Mouse (Mus musculus): ENCODE measurements around the gene Pacsin2. TPM values are rescaled to one million over a fixed set of nuclear protein-coding genes. Genes with fewer than 3 reads are reported as not detected.

The Pacsin2 gene
- polyA plus RNA-seq, 1 experiment = 8.8 TPM

- no peak for TF ChIP-seq TAL1 (IDR thresholded peaks at IDR 0.05; ENCODE audit: low read length)
- no peak for TF ChIP-seq GATA1 (IDR thresholded peaks at IDR 0.05; ENCODE audit: low read length)
- H3K9me3 ChIP-seq (ENCODE audit: control insufficient read depth, low read length) = no peaks in the 10 kb centered on the region
- H3K4me3 ChIP-seq (replicated peaks) = no peak overlapping the region
- peaks cover 39% of the 10 kb centered on the region for H3K4me1 ChIP-seq (ENCODE audit: control insufficient read depth)
- H3K36me3 ChIP-seq (ENCODE audit: control insufficient read depth) = peaks cover 33% of the 10 kb centered on the region
- H3K27me3 ChIP-seq (ENCODE audit: control insufficient read depth) = no peaks in the 10 kb centered on the region
Measured at GRCm38 (mm10) chr15:83457541-83457940, 6.9 kb downstream of the Pacsin2 start.

GRCm38 (mm10) chr15:83455637-83456036 is 8.8 kb downstream of the Pacsin2 start:
- Histone ChIP-seq H3K4me1 (ENCODE audit: control insufficient read depth) (peaks cover 45% of the 10 kb centered on the region), H3K36me3 (ENCODE audit: control insufficient read depth) (peaks cover 34% of the 10 kb centered on the region), H3K9me3 (ENCODE audit: control insufficient read depth, low read length) (no peaks in the 10 kb centered on the region), H3K27me3 (ENCODE audit: control insufficient read depth) (no peaks in the 10 kb centered on the region), H3K4me3 (replicated peaks) (no peak overlapping the region)
- TF ChIP-seq TAL1 (IDR thresholded peaks at IDR 0.05; ENCODE audit: low read length) (no peak), GATA1 (IDR thresholded peaks at IDR 0.05; ENCODE audit: low read length) (no peak)

DNA sequence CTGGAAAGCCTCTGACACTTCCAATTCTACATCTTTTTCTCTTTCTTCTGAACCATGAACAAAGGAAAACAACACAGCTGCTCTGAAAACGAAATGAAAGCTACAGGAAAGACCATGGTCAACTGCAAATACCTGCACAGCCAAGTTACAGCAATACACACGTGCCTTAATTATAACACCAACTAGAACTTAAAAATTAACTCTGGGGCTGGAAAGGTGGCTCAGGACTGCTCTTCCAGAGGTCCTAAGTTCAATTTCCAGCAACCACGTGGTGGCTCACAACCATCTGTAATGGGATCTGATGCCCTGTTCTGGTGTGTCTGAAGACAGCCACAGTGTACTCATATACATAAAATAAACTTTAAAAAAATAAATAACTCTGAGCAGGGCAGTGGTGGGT is 9.4 kb downstream of the Pacsin2 start:
- Histone ChIP-seq H3K4me3 (replicated peaks) (no peak overlapping the region), H3K27me3 (ENCODE audit: control insufficient read depth) (no peaks in the 10 kb centered on the region), H3K9me3 (ENCODE audit: control insufficient read depth, low read length) (no peaks in the 10 kb centered on the region), H3K4me1 (ENCODE audit: control insufficient read depth) (peaks cover 51% of the 10 kb centered on the region), H3K36me3 (ENCODE audit: control insufficient read depth) (peaks cover 35% of the 10 kb centered on the region)
- no peak for TF ChIP-seq GATA1 (IDR thresholded peaks at IDR 0.05; ENCODE audit: low read length)
- no peak for TF ChIP-seq TAL1 (IDR thresholded peaks at IDR 0.05; ENCODE audit: low read length)

DNA sequence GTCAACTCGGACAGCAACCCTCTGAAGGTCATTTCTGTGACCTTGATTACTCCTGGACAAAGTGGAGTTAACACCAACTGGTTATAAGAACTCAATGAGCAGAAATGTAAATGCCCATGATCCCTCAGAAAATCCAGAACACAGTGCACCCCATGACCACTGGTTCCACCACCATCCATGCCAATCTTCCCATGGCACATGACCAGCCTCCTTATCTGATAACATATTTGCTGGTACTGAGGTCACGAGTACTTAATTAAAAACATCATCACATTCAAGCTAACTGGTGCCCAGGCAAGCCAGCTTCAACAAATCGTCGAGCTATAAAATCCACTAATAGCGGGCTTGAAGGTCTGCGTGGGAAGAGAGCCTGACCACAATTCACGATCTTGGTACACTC is 10.0 kb downstream of the Pacsin2 start:
- TF ChIP-seq TAL1 (IDR thresholded peaks at IDR 0.05; ENCODE audit: low read length) = no peak
- TF ChIP-seq GATA1 (IDR thresholded peaks at IDR 0.05; ENCODE audit: low read length) = no peak
- Histone ChIP-seq H3K27me3 (ENCODE audit: control insufficient read depth) (no peaks in the 10 kb centered on the region), H3K36me3 (ENCODE audit: control insufficient read depth) (peaks cover 35% of the 10 kb centered on the region), H3K4me3 (replicated peaks) (no peak overlapping the region), H3K9me3 (ENCODE audit: control insufficient read depth, low read length) (no peaks in the 10 kb centered on the region), H3K4me1 (ENCODE audit: control insufficient read depth) (peaks cover 53% of the 10 kb centered on the region)

DNA sequence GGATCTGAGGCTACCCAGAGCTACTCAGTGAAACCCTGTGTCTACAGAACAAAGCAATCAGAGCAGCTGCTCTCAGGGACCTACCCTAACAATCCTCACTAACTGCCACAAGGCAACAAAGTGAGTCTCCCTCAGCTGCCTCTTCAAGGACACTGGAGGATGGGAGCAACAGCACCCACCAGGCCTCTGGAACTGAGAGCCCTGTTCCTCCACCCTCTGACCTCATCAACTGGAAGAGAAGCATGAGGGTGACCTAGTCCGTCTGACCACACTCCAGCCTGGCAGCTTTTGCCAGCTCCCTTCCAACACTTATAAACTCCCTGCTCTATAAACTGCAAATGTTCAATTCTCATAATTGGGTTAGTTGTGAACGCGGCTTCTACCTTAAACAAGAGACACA is 10.5 kb downstream of the Pacsin2 start:
- peaks cover 54% of the 10 kb centered on the region for H3K4me1 ChIP-seq (ENCODE audit: control insufficient read depth)
- no peak for TF ChIP-seq TAL1 (IDR thresholded peaks at IDR 0.05; ENCODE audit: low read length)
- no peak for TF ChIP-seq GATA1 (IDR thresholded peaks at IDR 0.05; ENCODE audit: low read length)

DNA sequence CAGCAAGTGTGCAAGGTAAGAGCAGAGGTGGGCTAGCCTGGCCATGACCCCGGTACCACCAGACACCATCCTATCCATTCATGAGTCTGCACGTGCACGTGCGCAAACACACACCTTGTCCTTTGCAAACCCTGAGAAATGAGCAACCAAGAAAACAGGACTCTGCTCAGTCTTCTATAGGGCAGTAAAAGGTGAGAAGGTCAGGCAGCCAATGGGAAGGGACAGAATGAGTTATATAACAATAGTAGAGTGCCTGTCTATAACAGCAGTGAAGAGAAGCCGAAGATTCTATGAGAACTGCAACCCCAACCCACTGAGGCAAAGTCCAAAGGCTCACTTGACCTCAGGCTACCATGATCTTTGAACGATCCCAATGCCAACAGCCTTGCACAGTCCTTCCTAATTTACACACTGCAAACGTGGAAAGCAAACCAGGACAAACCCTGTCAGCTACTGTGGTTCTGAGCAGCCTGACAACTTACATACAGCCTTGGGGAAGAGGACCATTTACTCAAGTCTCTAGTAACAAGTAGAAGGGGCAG is 12.1 kb downstream of the Pacsin2 start:
- Histone ChIP-seq H3K9me3 (ENCODE audit: control insufficient read depth, low read length) (no peaks in the 10 kb centered on the region), H3K4me1 (ENCODE audit: control insufficient read depth) (peaks cover 58% of the 10 kb centered on the region), H3K4me3 (replicated peaks) (no peak overlapping the region), H3K36me3 (ENCODE audit: control insufficient read depth) (peaks cover 40% of the 10 kb centered on the region), H3K27me3 (ENCODE audit: control insufficient read depth) (no peaks in the 10 kb centered on the region)
- TF ChIP-seq TAL1 (IDR thresholded peaks at IDR 0.05; ENCODE audit: low read length) (no peak), GATA1 (IDR thresholded peaks at IDR 0.05; ENCODE audit: low read length) (no peak)

More for the DNA sequence above, 10.5 kb downstream of the Pacsin2 start:
- Histone ChIP-seq H3K36me3 (ENCODE audit: control insufficient read depth) (peaks cover 35% of the 10 kb centered on the region), H3K4me3 (replicated peaks) (no peak overlapping the region), H3K9me3 (ENCODE audit: control insufficient read depth, low read length) (no peaks in the 10 kb centered on the region), H3K27me3 (ENCODE audit: control insufficient read depth) (no peaks in the 10 kb centered on the region)

DNA sequence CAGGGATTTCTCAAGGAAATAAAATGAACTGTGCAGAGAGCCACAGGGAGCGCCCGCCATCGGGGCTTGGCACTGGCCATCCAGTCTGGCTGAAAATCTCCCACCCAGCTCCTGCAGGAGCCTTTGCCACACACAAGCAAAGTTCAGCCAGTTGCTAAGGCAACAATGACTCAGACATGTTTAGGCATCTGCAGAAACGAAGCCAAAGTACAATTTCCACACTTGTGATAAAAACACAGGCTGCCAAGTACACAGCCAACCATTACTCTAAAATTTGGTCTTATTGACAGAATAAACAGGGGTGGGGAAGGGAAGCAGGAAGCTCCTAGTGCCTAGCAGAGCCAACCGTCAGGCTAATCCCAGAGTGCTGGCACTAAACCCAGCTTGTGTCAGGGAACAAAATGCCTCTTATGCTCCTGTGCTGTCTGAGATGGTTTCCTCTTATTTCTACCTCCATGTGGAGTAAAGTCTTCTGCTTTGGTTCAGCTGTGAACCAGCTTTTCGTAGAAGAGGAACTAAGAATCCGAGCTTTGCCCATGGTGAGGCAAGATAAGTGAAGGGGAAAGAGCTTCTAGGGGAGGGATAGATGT is 12.7 kb downstream of the Pacsin2 start:
- Histone ChIP-seq H3K27me3 (ENCODE audit: control insufficient read depth) (no peaks in the 10 kb centered on the region), H3K36me3 (ENCODE audit: control insufficient read depth) (peaks cover 37% of the 10 kb centered on the region), H3K4me3 (replicated peaks) (no peak overlapping the region), H3K9me3 (ENCODE audit: control insufficient read depth, low read length) (no peaks in the 10 kb centered on the region), H3K4me1 (ENCODE audit: control insufficient read depth) (peaks cover 56% of the 10 kb centered on the region)
- TF ChIP-seq GATA1 (IDR thresholded peaks at IDR 0.05; ENCODE audit: low read length) (no peak), TAL1 (IDR thresholded peaks at IDR 0.05; ENCODE audit: low read length) (no peak)

GRCm38 (mm10) chr15:83450007-83450406 is 14.4 kb downstream of the Pacsin2 start:
- no peak overlapping the region for H3K4me3 ChIP-seq (replicated peaks)
- H3K4me1 ChIP-seq (ENCODE audit: control insufficient read depth) = peaks cover 59% of the 10 kb centered on the region
- no peak for TF ChIP-seq GATA1 (IDR thresholded peaks at IDR 0.05; ENCODE audit: low read length)
- TF ChIP-seq TAL1 (IDR thresholded peaks at IDR 0.05; ENCODE audit: low read length) = no peak

DNA sequence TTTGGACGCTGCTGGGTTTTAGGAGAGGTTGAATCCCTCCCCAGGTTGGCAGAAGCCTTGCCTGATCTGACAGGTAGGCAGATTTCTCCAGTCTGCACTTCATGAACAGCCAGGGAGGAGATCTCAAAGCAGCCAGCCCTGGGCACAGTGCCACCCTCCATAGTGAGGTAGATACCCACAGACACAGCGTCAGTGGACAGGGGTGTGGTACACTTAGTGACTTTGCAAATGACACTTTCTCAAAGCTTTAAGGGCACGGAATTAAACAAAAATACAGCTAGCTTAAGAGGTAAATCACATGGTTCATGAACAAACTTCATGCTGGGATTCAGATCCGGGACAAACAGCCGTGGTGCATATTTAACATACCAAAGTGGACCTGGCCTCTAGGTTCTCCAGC is 15.8 kb downstream of the Pacsin2 start:
- H3K9me3 ChIP-seq (ENCODE audit: control insufficient read depth, low read length) = no peaks in the 10 kb centered on the region
- no peak for TF ChIP-seq GATA1 (IDR thresholded peaks at IDR 0.05; ENCODE audit: low read length)
- TF ChIP-seq TAL1 (IDR thresholded peaks at IDR 0.05; ENCODE audit: low read length) = no peak

More at GRCm38 (mm10) chr15:83450007-83450406, 14.4 kb downstream of the Pacsin2 start:
- H3K27me3 ChIP-seq (ENCODE audit: control insufficient read depth) = no peaks in the 10 kb centered on the region
- H3K9me3 ChIP-seq (ENCODE audit: control insufficient read depth, low read length) = no peaks in the 10 kb centered on the region
- H3K36me3 ChIP-seq (ENCODE audit: control insufficient read depth) = peaks cover 43% of the 10 kb centered on the region

More for the DNA sequence above, 15.8 kb downstream of the Pacsin2 start:
- Histone ChIP-seq H3K27me3 (ENCODE audit: control insufficient read depth) (no peaks in the 10 kb centered on the region), H3K36me3 (ENCODE audit: control insufficient read depth) (peaks cover 41% of the 10 kb centered on the region), H3K4me1 (ENCODE audit: control insufficient read depth) (peaks cover 57% of the 10 kb centered on the region), H3K4me3 (replicated peaks) (no peak overlapping the region)

All from erythroblast, embryonic 14.5 days (primary cell).